Mouse (Mus musculus) midbrain, embryonic 14.5 days (tissue): ENCODE measurements around the gene Jmjd1c. TPM values are rescaled to one million over a fixed set of nuclear protein-coding genes. Genes with fewer than 3 reads are reported as not detected.

ENCODE experiments used
- ATAC-seq: fragments of 200-750 bp; cut with Nextera tagmentation; 2 replicates; pipeline ENCODE4 v1.8.0; 2017; ENCODE audit warnings: moderate number of reproducible peaks, moderate library complexity; ENCODE audit not compliant: low FRiP score, low TSS enrichment
- DNase-seq: peaks from one replicate; pipeline ENCODE4 v3.0.0-alpha.2; 2015
- H3K27ac ChIP-seq: fragments of 300-500 bp; sonication (generic); replicated peaks from 2 replicates; pipeline ENCODE4 v1.5.1; 2014; ENCODE audit warnings: mild to moderate bottlenecking, low read depth, low read length, moderate library complexity
- H3K27me3 ChIP-seq: fragments of 300-500 bp; sonication (generic); 2 replicates; pipeline ENCODE4 v1.6.1; 2014; ENCODE audit warnings: low read length, control low read depth, mixed read lengths; ENCODE audit not compliant: control insufficient read depth, insufficient read depth
- H3K36me3 ChIP-seq: fragments of 300-500 bp; sonication (generic); 2 replicates; pipeline ENCODE4 v1.6.1; 2014; ENCODE audit warnings: low read length, control low read depth; ENCODE audit not compliant: control insufficient read depth, insufficient read depth
- H3K4me1 ChIP-seq: fragments of 300-500 bp; sonication (generic); 2 replicates; pipeline ENCODE4 v1.6.1; 2014; ENCODE audit warnings: mild to moderate bottlenecking, antibody characterized with exemption, low read length, control low read depth; ENCODE audit not compliant: control insufficient read depth, insufficient read depth
- H3K4me2 ChIP-seq: fragments of 300-500 bp; sonication (generic); 2 replicates; pipeline ENCODE4 v1.6.1; 2014; ENCODE audit warnings: mild to moderate bottlenecking, low read length, moderate library complexity
- H3K4me3 ChIP-seq: fragments of 300-500 bp; sonication (generic); replicated peaks from 2 replicates; pipeline ENCODE4 v1.5.1; 2014; ENCODE audit warnings: low read depth, low read length
- H3K9ac ChIP-seq: fragments of 300-500 bp; sonication (generic); replicated peaks from 2 replicates; pipeline ENCODE4 v1.6.1; 2014; ENCODE audit warnings: mild to moderate bottlenecking, low read length, moderate library complexity
- H3K9me3 ChIP-seq: fragments of 300-500 bp; sonication (generic); 2 replicates; pipeline ENCODE4 v1.6.1; 2016; ENCODE audit warnings: low read length, control low read depth, mixed read lengths; ENCODE audit not compliant: control insufficient read depth
- WGBS: fragments of 180-500 bp; shearing (Covaris S2); extraction: QIAGEN DNeasy Blood & Tissue Kit; methylation state at CpG from one replicate; pipeline ENCODE4 v1.1.7; 2014; 5-methylcytosine and 5-hydroxymethylcytosine counted together
- polyA plus RNA-seq: library from polyadenylated mRNA; unstranded; fragments of >200 nt; fragmentation: Nextera tagmentation; extraction: Ambion mirVana; gene quantifications from 2 replicates; pipeline ENCODE4 v1.2.1, GENCODE M21; 2014

The Jmjd1c gene
- polyA plus RNA-seq, 1 experiment from 2014 or later: 54.4 TPM

- no peak overlapping the region for H3K9ac ChIP-seq
- no peaks in the 10 kb centered on the region for H3K9me3 ChIP-seq
- H3K27ac ChIP-seq: no peak overlapping the region
- H3K4me2 ChIP-seq: no peak overlapping the region
- 87% methylated on average over 8 of the region's 8 CpGs for WGBS
- H3K36me3 ChIP-seq: no peaks in the 10 kb centered on the region
- ATAC-seq: no peak
- H3K4me1 ChIP-seq: no peaks in the 10 kb centered on the region
- H3K4me3 ChIP-seq: no peak overlapping the region
- DNase-seq: no peak
- no peaks in the 10 kb centered on the region for H3K27me3 ChIP-seq
These were observed 200.7 kb downstream of the Jmjd1c start for GRCm38 (mm10) chr10:67296482-67297152.

- Histone ChIP-seq H3K4me3 (no peak overlapping the region), H3K27me3 (no peaks in the 10 kb centered on the region), H3K27ac (no peak overlapping the region), H3K9me3 (no peaks in the 10 kb centered on the region), H3K36me3 (no peaks in the 10 kb centered on the region), H3K4me1 (no peaks in the 10 kb centered on the region), H3K9ac (no peak overlapping the region), H3K4me2 (no peak overlapping the region)
- WGBS: 91% methylated on average over 17 of the region's 17 CpGs
- no peak for DNase-seq
- no peak for ATAC-seq
These were observed 201.4 kb downstream of the Jmjd1c start for GRCm38 (mm10) chr10:67297175-67297855.

DNA sequence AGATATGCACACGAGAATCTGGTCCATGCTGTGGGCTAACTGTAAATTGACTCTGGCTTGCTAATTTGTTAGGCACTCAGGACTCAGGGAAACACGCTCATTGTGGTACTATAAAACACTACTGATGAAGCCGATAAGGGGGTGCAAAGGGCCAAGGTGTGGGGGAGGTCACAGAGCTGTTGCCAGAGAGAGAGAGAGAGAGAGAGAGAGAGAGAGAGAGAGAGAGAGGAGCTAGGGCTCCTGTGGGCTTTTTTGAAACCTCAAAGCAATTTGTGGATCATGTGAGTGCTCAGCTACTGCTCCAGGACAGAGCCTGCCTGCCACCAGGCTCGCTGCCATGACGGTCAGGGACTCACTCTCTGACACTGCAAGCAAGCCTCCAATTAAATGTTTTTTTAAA, 202.9 kb downstream of the Jmjd1c start:
- Histone ChIP-seq H3K4me3 (no peak overlapping the region), H3K27me3 (no peaks in the 10 kb centered on the region), H3K36me3 (no peaks in the 10 kb centered on the region), H3K4me2 (no peak overlapping the region), H3K9me3 (no peaks in the 10 kb centered on the region), H3K9ac (no peak overlapping the region), H3K27ac (no peak overlapping the region), H3K4me1 (no peaks in the 10 kb centered on the region)
- DNase-seq: no peak
- 63% methylated on average over 5 of the region's 5 CpGs for WGBS
- ATAC-seq: no peak

GRCm38 (mm10) chr10:67299285-67299684, 203.4 kb downstream of the Jmjd1c start:
- H3K4me2 ChIP-seq: no peak overlapping the region
- WGBS: 89% methylated on average over 4 of the region's 4 CpGs
- H3K4me1 ChIP-seq: no peaks in the 10 kb centered on the region
- no peak overlapping the region for H3K4me3 ChIP-seq
- no peak for ATAC-seq
- DNase-seq: no peak
- no peak overlapping the region for H3K9ac ChIP-seq
- H3K9me3 ChIP-seq: no peaks in the 10 kb centered on the region
- H3K36me3 ChIP-seq: no peaks in the 10 kb centered on the region
- H3K27me3 ChIP-seq: no peaks in the 10 kb centered on the region
- H3K27ac ChIP-seq: no peak overlapping the region

GRCm38 (mm10) chr10:67301046-67301445, 205.1 kb downstream of the Jmjd1c start:
- Histone ChIP-seq H3K27ac (no peak overlapping the region), H3K9me3 (no peaks in the 10 kb centered on the region), H3K36me3 (no peaks in the 10 kb centered on the region), H3K4me2 (no peak overlapping the region), H3K27me3 (no peaks in the 10 kb centered on the region), H3K9ac (no peak overlapping the region), H3K4me1 (no peaks in the 10 kb centered on the region), H3K4me3 (no peak overlapping the region)
- ATAC-seq (no peak), DNase-seq (no peak)
- WGBS: 89% methylated on average over 6 of the region's 6 CpGs

- H3K27ac ChIP-seq: no peak overlapping the region
- H3K36me3 ChIP-seq: no peaks in the 10 kb centered on the region
- no peak overlapping the region for H3K4me2 ChIP-seq
- no peak overlapping the region for H3K9ac ChIP-seq
- no peaks in the 10 kb centered on the region for H3K27me3 ChIP-seq
- ATAC-seq (no peak), DNase-seq (no peak)
- no peaks in the 10 kb centered on the region for H3K4me1 ChIP-seq
- H3K4me3 ChIP-seq: no peak overlapping the region
- 70% methylated on average over 2 of the region's 2 CpGs for WGBS
- no peaks in the 10 kb centered on the region for H3K9me3 ChIP-seq
These were observed 206.4 kb downstream of the Jmjd1c start for GRCm38 (mm10) chr10:67302340-67302739.

Other genes with a start within 250 kb of the Jmjd1c start
- gene Reep3, start 820 bp downstream of the Jmjd1c start, polyA plus RNA-seq: 30.5 and 35.5 TPM in 2 replicates
- 41.6 and 45.0 TPM in 2 replicates for gene Nrbf2, start 189.2 kb downstream of the Jmjd1c start, polyA plus RNA-seq